Mouse (Mus musculus) left cerebral cortex, postnatal 14 days (tissue): ENCODE measurements around the gene 2810408A11Rik. TPM values are rescaled to one million over a fixed set of nuclear protein-coding genes. Genes with fewer than 3 reads are reported as not detected.
"Not testable (repeated sequence)": the region's sequence is repeated elsewhere in the genome, so short reads cannot be mapped to it uniquely, and the experiment has no call there.

Source experiments
- DNase-seq, 2 experiments: peaks; one replicate each; pipeline ENCODE4 v3.0.0; 2021 to 2022; ENCODE audit warnings: low spot score in 2 of 2, mixed read lengths in 1 of 2
- intact Hi-C: fragments of 180-260 bp; cut with DNase I; formaldehyde crosslinking; loops from one replicate; pipeline ENCODE4 v1.15.1; 2025
- total RNA-seq, 2 experiments: library from RNA; stranded (reverse); gene quantifications; 2 replicates each; pipeline ENCODE4 v1.2.3; 2021

2810408A11Rik gene
- total RNA-seq, 2 experiments from 2014 or later, result 0.38 TPM; not detected in 1

DNA sequence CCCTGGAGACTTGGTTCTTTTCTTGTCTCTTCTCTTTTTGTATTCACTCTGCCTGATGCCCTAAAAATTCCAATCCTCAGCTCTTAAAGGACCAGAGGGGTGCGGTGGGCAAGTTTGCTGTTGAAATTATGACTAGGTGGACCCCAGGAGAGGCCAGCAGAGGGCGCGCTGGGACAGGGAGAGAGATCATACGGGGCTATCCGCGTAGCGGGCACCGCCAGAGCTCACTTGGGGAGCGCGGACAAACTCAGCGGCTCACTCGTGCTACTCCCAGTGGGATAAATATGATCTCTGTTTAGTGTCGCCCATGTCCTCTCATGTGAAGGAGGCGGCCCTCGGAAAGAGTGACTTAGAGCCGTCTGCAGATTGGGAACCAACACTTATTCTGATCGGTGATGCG is 33.4 kb upstream of the 2810408A11Rik start:
- peak; percentile 88 to 91 for DNase-seq
- intact Hi-C loops, result loop anchor here (2.0 to 5.0 kb wide), 2 partner anchors 15 to 278 kb away; partner anchors contain the start of genes Slc16a11 and Slc2a4

- no peak for DNase-seq
- intact Hi-C loops, result loop anchor here (5.0 kb wide), 1 partner anchor 279 kb away; the partner anchor contains the start of gene Slc16a11
Observed at GRCm38 (mm10) chr11:69933066-69933465, 32.3 kb upstream of the 2810408A11Rik start.

GRCm38 (mm10) chr11:69932254-69932653 is 31.5 kb upstream of the 2810408A11Rik start:
- intact Hi-C loops, result loop anchor here (5.0 kb wide), 1 partner anchor 280 kb away; the partner anchor contains the start of gene Slc16a11
- DNase-seq, result no peak

GRCm38 (mm10) chr11:69931769-69932168 is 31.0 kb upstream of the 2810408A11Rik start:
- intact Hi-C loops, result loop anchor here (5.0 kb wide), 1 partner anchor 281 kb away; the partner anchor contains the start of gene Slc16a11
- DNase-seq, result no peak

- no peak for DNase-seq
- intact Hi-C loops, result loop anchor here (5.0 kb wide), 1 partner anchor 281 kb away; the partner anchor contains the start of gene Slc16a11
Observed at GRCm38 (mm10) chr11:69930967-69931537, 30.3 kb upstream of the 2810408A11Rik start.

GRCm38 (mm10) chr11:69930176-69930575 is 29.4 kb upstream of the 2810408A11Rik start:
- DNase-seq, result not testable (repeated sequence)
- intact Hi-C loops, result loop anchor here (5.0 kb wide), 1 partner anchor 282 kb away; the partner anchor contains the start of gene Slc16a11

GRCm38 (mm10) chr11:69929712-69930111 is 28.9 kb upstream of the 2810408A11Rik start:
- intact Hi-C loops, result loop anchor here (5.0 kb wide), 1 partner anchor 283 kb away; the partner anchor contains the start of gene Slc16a11
- DNase-seq, result no peak

DNA sequence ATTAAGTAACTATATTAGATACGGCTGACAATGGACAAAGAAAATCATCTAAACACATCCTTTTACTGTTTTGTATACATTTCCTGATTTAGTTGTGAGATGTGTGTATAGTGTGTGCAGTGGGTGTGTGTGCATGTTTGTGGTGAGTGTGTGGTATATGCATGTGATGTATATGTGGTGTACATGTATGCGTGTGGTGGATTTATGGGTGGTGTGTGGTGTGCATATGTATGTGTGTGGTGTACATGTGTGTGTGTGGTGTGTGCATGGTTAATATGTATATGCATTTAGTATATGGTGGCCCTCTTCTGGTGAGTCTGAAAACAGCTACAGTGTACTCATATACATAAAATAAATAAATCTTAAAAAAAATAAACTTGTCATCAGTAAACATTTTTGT is 26.7 kb upstream of the 2810408A11Rik start:
- intact Hi-C loops, result no loop called here
- no peak for DNase-seq

- intact Hi-C loops, result no loop called here
- no peak for DNase-seq
Observed at GRCm38 (mm10) chr11:69922796-69923195, 22.0 kb upstream of the 2810408A11Rik start.

GRCm38 (mm10) chr11:69922012-69922756 is 21.4 kb upstream of the 2810408A11Rik start:
- DNase-seq, result no peak
- intact Hi-C loops, result no loop called here

GRCm38 (mm10) chr11:69921114-69922011 is 20.6 kb upstream of the 2810408A11Rik start, which contains the start of gene Eif5a:
Gene Eif5a, minus strand, starts transcription at chr11:69921958.
- intact Hi-C loops, result no loop called here

GRCm38 (mm10) chr11:69920266-69921031 is 19.7 kb upstream of the 2810408A11Rik start:
- DNase-seq, result peak in 1 of 2 experiments; percentile 15
- intact Hi-C loops, result no loop called here

More at GRCm38 (mm10) chr11:69921114-69922011, 20.6 kb upstream of the 2810408A11Rik start, which contains the start of gene Eif5a:
- peak; percentile 100 for DNase-seq

- DNase-seq, result peak; percentile 35 to 52
- intact Hi-C loops, result no loop called here
Observed at GRCm38 (mm10) chr11:69919661-69920265, 19.0 kb upstream of the 2810408A11Rik start.

- DNase-seq, result no peak
- intact Hi-C loops, result no loop called here
Observed at GRCm38 (mm10) chr11:69919053-69919452, 18.3 kb upstream of the 2810408A11Rik start.

DNA sequence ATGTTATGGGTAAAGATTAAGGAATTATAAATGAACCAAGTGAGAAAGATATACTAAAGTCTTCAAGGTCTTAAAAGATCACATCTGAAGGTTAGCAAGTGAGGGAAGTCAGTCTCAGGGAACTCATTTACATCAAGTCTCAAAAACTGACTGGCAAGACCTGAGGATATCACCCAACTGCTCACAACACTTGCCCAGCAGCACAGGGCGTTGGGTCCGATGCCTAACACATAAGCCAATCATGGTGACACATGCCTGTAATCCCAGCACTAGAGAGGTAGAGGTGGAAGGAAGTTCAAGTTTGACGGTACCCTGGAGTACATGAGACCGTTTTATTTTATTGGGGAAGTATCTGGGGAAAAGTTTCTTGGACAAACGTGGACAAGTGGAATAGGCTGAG is 17.3 kb upstream of the 2810408A11Rik start:
- intact Hi-C loops, result no loop called here
- DNase-seq, result no peak

DNA sequence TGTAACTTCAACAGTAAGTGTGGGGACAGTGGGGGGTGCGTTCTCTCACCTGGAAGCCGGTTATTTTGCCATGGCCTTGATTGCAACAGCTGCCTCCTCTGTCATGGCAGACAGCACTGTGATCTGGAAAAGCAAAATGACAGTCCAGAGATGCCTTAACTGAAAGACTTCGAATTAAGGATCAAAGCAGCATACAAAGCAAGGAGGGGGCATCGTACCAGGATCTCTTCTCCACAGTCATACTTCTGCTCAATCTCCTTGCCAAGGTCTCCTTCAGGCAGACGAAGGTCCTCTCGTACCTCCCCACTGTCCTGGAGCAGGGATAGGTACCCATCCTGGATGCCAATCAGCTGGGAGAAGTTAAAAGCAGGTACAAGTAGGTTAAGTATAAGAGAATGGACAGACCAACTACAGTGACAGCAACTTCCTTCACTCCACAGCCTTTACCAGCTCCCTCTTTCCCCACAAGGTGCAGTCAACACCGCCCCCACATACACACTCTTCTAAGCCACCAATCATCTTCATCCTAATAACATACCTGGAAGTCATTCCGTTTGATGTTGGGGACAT is 16.7 kb upstream of the 2810408A11Rik start:
- intact Hi-C loops, result no loop called here
- no peak for DNase-seq

GRCm38 (mm10) chr11:69916652-69917378 is 16.0 kb upstream of the 2810408A11Rik start:
- intact Hi-C loops, DNase-seq: not testable (repeated sequence)
